Mouse (Mus musculus) cerebellum, postnatal 36 days (tissue): ENCODE data around the gene Dnaja1.

Source experiments
- DNase-seq, 2 experiments: peaks; one replicate each; pipeline ENCODE4 v3.0.0; 2021 to 2022; ENCODE audit warnings: mixed read lengths in 2 of 2

The Dnaja1 gene

DNA sequence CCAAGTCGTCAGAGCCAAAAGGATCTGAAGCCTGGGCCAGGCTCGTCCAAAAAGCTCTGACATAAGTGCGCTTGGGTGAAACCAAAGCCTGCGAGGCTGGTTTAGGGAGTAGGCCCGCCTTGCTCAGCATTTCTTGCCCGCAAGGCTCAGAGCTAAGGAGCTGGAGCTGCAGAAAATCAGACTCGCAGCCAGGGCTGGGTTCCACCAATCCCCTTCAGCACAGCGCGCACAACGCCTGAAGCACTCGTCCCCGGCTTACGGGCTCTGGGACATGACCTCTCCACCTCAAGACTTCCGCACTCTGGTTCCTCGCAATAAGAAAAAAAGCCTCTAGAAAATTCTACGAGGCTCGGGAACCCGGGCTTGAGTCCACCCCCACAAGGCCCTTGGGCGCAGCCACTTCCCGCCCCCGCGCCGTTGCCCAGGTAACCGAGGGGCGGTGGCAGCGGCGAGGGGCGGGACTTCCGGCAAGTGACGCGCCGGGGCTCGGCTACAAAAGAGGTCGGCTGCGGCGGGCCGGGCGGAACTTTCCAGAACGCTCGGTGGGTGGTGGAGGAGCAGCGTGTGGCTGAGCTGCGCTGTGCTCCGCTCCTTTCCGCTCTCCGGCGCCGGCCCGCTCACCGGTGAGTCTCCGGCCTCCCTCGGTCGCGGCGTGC is at the start of gene Dnaja1:
Gene Dnaja1, plus strand, starts transcription at position 140 of the 656 bp plus-strand sequence.
- peak; percentile 97 to 98 for DNase-seq

DNA sequence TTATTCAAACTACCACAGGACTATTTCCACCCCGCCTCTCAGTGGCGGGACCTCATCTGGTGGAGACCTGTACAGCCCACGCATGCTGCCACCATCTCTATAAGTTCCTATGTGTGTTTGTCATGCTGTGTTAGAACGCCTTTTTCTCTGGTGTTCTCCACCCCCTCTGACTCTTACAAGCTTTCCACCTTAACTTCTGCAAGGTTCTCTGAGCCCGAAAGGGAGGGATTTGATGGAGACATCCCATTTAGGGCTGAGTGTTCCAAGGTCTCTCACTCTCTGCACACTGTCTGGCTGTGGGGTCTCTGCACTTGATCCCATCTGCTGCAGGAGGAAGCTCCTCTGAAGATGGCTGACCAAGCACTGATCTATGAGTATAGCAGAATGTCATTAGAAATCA is 48.4 kb upstream of the Dnaja1 start:
- no peak for DNase-seq

DNA sequence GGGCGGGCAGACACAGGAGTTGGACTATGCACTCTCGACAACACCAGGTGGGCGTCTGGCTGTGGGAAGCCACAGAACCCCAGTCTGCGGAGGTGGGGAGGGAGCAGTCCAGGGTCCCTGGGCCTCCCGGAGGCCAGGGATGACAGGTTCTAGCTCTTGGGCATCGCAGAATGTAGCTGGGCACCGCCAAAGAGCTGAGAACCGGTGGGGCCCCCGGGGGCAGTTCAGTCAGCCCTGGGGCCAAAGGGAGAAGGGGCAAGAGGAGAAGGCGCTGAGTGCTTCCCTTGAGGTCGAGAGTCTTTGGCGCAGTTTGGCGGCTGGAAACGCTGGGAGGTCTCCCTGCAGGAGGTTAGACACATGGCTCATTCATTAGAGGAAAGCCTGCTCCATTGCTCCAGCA is 45.6 kb upstream of the Dnaja1 start:
- DNase-seq, result no peak

DNA sequence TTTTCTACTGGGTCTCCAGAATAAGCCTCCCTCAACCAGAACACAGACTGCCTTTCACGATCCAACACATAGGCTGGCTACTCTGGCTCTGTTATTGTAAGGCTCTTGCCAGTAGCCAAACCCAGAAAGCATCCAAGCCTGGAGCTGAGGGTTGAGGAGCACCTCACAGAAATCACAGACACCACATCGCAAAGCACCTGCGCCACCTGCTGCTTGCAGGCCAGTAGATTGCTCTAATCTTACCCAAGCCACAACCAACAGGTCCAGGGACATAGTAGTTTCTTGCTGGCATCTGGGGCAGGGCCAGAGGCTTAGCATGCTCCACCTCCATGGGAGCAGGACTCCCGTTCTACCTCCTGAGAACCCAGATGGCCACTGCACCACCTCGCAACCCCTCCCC is 44.8 kb upstream of the Dnaja1 start:
- DNase-seq, result peak in 1 of 2 experiments; percentile 17

DNA sequence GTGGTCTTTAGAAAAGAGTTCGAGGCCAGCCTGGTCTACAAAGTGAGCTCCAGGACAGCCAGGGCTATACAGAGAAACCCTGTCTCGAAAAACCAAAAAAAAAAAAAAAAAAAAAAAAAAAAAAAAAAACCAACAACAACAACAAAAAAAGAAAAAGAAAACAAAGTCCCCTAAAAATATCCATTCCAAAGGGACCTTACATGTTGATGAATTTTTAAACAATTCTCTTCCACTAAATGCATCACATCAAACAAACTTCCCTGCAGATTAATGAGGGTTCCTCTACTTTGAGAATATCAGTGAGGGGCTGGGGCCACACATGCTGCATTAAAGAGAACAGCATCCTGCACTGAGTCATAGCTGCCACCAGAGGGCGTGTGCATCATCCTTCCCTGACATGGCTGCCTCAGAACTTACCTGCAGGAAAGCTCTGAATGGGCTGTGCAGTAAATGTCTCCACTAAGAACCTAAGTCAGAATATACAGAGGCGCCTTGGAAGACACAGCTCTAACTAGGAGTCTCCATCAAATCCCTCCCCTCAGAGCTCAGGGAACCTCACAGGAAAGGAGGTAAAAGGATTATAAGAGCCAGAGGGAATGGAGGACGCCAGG is 41.6 kb upstream of the Dnaja1 start:
- DNase-seq, result peak; percentile 30 to 31

DNA sequence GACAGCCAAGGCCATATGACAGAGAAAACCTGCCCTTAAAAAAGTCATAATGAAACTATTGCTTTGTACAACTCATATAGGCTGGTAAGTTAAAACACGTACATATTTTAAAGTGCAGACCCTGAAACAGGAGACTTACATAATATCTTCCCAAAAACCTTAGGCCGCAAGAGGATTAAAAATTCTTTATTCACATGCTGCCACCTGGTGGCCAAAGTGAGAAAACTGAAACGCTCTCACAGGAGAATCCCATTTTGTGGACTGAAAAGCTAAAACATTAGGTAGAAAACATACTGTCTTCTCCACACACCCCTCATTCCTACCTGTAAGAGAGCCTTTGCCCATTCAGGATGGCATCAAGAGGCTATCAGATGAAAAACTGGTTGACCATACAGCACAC is 40.0 kb upstream of the Dnaja1 start:
- DNase-seq, result peak; percentile 66 to 71

DNA sequence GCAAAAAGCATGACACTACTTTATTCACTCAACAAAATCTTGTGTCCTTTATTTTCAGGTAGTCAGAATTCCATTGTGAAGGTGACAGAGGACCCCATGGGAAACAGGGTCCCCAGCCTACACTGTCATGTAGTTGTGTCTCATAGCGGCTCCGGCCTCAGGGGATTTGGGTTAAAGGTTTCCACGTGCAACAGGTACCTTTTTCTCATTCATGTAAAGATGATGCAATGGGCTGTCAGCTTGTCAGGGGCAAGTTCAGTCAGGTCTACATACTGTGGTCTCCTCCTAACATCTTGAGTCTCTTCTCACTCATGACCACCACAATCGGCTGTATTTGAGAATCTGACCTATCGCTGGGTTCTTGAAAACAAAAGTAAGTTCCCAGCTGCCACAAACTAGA is 39.6 kb upstream of the Dnaja1 start:
- DNase-seq, result no peak

DNA sequence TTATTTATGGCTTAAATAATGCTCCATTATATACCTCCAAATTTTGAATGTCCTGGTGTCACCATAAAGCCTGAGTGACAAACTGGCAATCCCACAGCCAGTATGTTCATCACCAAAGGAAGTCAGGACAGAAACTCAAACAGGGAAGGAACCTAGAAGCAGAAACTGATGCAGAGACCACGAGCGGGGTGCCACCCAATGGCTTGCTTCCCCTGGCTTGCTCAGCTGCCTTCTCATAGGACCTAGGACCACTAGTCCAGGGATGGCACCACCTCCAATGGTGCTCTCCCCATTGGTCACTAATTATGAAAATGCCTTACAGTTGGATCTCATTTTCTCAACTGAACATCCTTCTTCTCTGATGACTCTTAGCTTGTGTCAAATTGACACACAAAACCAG is 38.6 kb upstream of the Dnaja1 start:
- no peak for DNase-seq

DNA sequence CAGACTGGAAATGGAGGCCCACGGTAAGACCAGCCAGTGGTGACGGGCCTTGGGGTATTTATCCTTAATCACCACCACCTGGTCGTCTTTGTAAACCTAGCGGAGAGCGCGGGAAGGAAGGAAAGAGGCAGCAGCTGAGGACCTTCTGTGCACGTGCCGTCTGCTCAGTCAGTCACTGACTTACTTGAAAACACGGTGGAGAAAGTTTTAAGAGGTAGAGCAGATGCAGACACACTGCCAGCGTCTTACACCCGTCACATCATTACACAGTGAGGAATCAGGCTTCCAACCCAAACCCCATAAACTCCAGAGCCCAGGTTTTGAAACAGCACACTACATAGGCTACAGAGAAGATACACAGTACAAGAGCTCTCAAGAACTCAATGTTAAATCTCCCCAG is 30.9 kb upstream of the Dnaja1 start:
- DNase-seq, result no peak

DNA sequence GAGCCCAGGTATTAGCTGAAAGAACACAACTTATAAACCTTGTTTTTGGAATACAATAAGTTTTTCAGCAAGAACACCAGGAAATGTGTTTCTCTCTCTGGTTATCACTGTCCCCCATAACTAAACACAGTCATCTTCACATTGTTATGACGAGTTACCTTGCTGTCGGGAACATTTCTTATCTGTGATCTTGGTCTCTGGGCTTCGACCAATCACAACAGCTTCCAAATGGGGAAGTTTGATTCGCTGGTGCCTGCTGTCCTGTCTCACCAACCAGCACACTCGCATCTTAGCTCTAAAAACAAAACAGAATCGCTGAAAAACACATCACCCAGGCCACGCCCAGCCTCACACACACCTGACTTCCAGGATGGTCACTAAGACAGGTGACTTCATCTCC is 24.9 kb upstream of the Dnaja1 start:
- no peak for DNase-seq

DNA sequence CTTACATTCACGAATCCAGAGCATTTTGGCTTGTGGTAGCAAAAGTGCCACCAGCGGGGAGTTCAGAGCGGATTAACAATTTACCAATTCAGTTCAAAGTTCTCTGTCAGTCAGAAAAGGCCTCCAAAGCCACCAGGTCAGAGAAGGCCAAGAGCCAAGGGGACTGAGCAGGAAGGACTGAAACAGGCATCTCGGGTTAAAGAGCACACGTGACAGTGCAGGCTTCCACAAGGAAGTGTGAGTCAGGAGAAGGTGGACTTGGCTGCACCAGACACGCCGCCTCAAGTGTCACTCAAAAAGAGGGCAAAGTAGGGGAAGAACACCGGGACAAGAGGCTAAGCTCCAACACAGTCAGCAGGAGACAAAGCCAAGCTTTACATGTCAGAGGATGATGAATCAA is 21.7 kb upstream of the Dnaja1 start:
- no peak for DNase-seq

DNA sequence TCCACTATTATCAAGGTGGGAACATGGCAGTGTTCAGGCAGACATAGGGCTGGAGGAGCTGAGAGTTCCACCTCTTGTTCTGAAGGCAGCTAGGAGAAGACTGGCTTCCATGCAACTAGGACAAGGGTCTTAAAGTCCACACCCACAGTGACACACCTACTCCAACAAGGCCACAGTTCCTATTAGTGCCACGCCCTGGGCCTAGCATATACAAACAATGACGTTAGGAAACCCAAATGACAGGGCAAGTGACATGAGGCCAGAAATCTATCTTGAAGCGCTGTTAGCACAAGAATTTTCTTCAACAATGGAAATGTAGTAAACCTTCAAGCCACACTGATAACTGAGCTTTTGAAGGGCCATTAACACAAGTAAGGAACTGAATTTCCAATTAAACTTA is 20.2 kb upstream of the Dnaja1 start:
- DNase-seq, result no peak

DNA sequence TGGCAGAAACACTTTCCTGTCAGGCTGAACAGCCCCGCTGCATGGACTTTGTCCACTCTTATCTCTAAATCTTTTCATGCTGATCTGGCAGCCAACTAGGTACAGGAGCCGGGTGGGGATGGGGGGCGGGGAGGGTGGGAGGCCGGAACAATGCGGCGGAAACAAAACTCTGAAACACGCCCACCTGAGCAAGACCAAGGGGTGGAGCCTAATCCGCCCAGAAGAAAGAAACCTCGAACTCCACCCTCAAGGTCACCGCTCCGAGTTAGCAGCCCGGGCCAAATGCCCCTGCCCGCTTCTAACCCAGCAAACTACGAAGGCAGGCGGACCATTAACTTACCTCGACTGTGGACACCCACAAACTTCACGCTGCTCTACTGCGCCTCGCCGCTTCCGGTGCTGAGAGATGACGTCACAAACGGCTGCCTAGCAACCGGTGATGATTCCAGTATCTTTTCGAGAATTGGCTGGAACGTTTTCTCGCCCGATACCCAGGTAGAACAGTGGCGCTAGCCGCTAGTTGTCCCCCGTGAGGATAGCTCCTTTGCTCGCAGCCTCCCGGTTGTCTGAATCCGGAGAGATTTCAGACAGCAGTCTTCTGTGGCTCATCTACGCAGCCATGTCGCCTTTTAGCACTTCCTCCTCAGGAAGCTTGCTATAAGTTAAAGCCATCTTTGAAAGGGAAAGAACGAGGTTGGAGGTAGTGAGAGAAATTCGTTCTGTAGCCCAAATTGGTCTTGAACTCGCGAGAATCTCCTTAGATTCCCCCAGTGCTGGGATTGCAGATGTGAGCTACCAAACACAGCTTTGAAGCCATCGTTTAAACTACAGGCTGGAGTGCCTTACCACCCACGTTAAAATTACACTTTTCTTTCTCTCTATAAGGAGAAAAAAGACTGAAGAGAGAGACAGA is 18.9 kb upstream of the Dnaja1 start, which contains the start of gene Aptx:
Gene Aptx, minus strand, starts transcription at position 398 of the 913 bp plus-strand sequence.
- peak; percentile 94 to 99 for DNase-seq

DNA sequence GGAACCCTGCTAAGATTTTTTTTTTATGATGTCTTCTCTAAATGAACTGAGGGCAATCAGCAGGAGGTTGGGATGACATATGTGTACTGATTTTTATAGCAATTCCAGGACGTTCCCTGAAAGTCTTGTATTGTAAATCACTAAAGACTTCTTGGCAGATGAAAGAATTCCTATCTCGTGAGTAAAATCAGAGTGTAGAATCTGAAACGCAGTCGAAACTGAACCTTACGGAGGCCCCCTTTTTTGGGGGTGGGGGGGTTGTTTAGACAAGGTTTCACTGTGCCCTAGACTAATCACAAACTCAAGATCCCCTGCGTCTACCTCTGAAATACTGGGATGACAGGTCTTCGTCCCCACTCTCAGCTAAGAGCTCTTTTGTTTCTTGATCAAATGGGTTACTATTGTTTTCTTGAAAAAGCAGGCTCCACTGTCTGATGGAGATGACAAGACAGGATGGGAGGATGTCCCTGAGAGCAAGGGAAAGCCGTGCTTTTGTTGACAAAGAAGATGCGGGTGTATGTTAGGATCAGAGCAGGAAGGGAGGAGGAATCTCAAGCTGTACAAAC is 18.2 kb upstream of the Dnaja1 start:
- DNase-seq, result peak in 1 of 2 experiments; percentile 20

DNA sequence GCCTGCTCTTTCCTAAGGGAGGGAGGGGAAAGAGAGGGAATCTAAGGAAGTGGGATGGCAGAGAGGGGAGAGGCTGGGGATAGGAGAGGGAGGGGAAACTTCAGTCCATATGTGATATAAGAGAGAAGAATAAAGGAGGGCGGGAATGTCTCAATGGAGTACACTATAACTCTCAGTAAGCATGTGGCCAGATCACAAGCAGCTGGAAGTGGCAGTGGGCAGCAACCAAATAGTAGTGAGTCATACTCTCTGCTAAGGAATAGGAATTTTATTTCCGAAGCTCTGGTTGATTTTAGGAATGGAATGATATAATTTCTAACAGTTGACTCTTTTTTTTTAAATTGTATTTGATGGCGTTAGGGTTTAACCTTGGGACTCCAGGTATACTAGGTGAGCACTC is 4.8 kb upstream of the Dnaja1 start:
- DNase-seq, result no peak

DNA sequence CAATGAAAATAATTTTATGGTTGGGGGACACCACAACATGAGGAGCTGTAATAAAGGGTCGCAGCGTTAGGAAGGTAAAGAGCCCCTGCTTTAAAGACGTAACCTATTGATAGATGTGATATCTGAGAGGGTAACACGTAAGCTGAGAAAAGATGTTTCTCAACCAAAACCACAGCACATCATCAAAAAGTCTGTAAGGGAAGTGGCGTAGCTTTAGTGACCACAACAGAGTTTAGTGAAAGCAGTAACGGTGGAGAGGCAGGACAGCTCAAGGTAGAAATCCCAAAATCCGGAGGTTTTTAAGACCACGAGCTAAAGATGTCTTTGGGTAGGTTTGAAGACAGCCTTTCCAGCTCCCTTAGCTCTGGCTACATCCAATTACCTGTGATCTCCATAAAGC is 1.0 kb upstream of the Dnaja1 start:
- no peak for DNase-seq

DNA sequence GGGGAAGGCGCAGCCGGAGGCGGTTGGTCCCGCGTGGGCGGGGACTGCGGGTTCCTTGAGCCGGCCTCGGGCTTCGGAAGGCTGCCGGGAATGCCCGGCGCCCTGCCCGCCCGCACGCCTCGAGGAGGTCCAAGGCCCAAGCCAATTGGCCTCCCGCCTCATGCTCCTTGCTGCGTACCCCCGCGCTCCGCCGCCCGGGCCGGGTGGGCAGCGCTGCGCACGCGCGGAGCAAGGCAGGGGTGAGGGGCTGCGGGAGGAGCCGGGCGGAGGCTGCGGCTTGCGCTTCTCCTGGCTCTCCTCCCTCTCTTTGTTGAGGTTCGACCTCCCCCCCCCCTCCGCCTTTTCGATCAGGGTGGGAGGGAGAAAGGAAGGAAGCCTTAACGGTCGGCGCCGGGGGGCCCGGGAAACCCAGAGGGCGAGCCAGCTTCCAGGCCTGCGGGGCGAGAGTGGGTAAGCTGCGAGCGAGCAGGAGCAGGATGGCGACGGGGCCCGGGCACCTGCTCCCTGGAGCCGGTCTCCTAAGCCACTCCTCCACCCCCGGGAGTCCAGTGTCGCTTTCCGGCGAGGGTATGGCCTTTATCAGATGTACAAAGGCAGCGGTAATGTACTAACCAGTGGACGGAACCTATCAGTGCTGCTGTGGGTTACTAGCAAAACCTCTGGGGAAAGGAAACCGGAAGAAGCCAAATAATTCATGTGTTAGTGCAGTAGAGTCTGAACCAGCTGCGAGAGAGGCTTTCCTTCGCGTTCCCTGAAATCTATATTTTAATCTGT is 924 bp downstream of the Dnaja1 start:
- DNase-seq, result peak in 1 of 2 experiments; percentile 75

DNA sequence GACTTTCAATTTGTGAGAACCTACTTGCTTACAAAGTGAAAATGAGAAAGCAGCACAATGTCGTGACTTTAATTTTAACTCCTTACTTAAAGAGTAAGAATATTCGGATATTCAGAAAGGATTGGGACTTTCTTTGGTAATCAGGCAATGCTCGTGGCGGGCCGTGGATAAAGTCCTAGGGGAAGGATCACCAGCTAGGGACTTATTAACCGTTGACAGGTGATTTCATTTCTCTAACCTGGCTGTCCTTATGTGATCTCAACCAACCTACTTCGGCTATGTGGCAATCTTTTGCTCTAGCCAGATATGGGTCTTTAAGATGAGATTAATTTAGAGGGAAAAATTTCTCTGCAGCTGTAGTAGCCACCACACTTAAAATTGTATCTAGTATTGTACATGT is 3.2 kb downstream of the Dnaja1 start:
- DNase-seq, result no peak

DNA sequence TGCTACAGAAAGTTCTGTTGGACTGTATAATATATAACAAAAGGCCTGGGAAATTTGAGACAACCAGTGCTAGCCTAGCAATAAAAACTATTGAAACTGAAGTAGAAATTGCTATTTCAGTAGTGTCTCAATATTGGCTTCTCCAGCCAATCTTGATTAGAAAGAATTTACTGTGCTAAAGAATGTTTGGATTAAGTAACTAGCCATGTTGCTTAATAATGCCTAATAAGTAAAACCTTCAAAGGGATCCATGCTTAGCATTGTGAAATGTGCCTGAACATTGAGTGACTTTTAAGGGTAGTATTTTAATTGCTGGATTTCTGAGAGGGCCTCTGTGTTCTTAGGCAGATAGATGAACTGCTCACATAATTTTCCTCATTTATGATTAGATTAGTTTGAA is 3.6 kb downstream of the Dnaja1 start:
- DNase-seq, result no peak

DNA sequence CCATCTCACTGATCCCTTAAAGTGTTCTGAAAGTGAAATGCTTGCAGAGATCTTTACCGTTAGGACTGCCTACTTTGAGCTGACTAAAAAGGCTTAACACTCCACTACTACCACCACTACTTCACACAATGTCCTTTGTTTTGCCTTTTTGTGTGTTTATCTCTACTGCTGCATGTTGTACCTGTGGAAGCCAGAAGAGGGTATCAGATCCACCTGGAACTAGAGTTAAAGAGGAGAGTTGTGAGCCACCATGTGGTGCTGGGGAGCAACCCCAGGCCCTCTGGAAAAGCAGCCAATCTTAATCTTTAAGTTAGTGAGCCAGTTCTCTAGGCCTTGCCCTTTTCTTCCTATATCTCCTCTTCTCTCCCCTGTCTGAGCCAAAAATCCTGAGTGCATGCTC is 5.3 kb downstream of the Dnaja1 start:
- no peak for DNase-seq

DNA sequence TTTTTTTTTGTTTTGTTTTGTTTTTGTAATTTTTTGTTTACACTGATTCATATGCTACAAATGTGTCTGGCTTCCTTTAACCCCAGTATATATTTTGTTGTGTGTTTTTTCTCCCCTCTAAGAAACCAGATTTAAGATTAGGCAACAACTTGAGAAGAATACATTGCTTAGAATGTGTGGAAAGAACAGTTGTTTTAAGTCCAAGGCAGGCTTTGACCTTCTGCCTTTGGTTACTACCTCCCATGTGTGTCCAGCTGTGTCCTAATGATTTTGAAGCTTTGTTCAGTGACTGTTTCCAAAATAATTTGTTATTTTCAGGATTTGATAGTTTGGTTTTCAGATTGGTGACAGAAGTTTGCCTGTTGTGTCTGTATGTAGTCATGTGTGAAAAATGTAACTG is 9.3 kb downstream of the Dnaja1 start:
- DNase-seq, result no peak

DNA sequence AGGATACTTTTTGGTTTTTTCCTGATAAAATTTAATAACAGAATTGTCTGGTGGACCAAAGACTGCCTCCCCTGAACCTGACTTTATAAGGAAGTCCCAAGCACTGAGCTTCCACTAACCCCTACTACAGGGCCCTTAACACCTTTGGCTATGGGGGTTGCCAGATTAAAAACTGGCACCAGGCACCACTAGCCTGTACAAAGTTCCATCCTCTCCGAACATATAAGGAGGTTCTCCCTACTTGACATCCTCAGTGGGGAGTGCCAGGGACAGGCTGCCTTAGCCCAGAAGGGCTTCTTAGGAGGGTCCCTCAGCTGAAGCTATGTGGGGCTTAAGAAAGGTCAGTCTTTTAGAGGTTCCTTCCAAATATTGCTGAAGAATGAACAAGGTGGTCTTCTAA is 13.4 kb downstream of the Dnaja1 start:
- no peak for DNase-seq
